Comparison of ENCODE assay signal across 15 mouse cellular contexts in the genomic region with DNA sequence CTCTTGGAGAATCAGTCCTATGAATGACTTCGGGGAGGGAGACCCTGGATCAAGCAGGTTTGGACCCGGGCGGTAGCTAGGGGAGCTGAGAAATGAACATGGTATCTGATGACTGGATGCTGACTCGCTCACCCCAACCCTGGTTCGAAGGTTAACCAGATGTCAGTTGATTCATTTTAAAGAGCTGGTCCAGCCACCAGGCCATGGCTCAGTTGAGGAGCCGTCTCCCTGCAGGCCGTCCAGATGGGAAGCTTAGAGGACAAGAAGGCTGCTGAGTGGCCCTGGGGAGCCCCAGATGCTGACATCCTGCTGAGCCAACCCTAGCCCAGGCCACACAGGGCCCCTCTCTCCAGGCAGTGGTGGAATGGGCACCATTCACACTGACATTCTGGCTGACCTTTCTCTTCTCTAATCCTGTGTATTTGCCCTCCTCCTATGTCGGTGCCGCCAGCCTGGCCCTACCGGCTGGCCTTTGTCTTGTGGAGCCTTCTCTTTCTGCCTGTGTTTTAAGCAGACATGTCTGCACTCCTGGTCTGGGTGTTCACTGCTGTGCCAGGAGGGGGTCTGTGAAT. TPM values are rescaled to one million over a fixed set of nuclear protein-coding genes. Genes with fewer than 3 reads are reported as not detected.
DNase-seq lines count a peak whose midpoint lies in the region; ATAC-seq and TF ChIP-seq lines count a peak whose summit lies in the region.
"Had no signal": no experiment of that assay in that cellular context is flagged by ENCODE, and none has a peak within 500 bp of the region (broad histone marks: within the 10 kb centered on the region; RNA-seq: fewer than 3 reads in every experiment).

No protein-coding gene starts in this region.

- no peaks in the 10 kb centered on the region for H3K4me1 ChIP-seq in heart, adult 2 months (ENCODE audit: control insufficient read depth, insufficient read depth, low read length)
- peaks cover 16% of the 10 kb centered on the region for H3K4me1 ChIP-seq in liver, embryonic 13.5 days (replicated peaks)
- H3K4me1 ChIP-seq in liver, embryonic 12.5 days = peaks cover 12% of the 10 kb centered on the region
- peaks cover 6% of the 10 kb centered on the region; the same call in 1 of the 2 replicates for H3K4me1 ChIP-seq in embryonic fibroblast, embryonic 13.5 days (ENCODE audit: control insufficient read depth, insufficient read depth, low read length)

- intact Hi-C loops in heart, adult 2 months (cut with DNase I) = no loop called here
- intact Hi-C loops in heart, postnatal 25 days (cut with DNase I) = no loop called here

- 0 out of 2 replicates have a peak, but pooled peaks cover 1% of the 10 kb centered on the region for H3K27me3 ChIP-seq in heart, adult 2 months (ENCODE audit: control insufficient read depth, insufficient read depth, low read length)
- H3K27me3 ChIP-seq in liver, embryonic 13.5 days = peaks cover 39% of the 10 kb centered on the region
- H3K27me3 ChIP-seq in liver, embryonic 12.5 days (replicated peaks) = peaks cover 37% of the 10 kb centered on the region
- H3K27me3 ChIP-seq: forebrain, embryonic 12.5 days had no signal

- no peaks in the 10 kb centered on the region for H3K79me2 ChIP-seq in heart, adult 2 months (replicated peaks; ENCODE audit: control insufficient read depth, insufficient read depth, low read length)

- H3K4me3 ChIP-seq in heart, adult 2 months = no peak overlapping the region
- no peak overlapping the region for H3K4me3 ChIP-seq in liver, embryonic 13.5 days (replicated peaks)
- H3K4me3 ChIP-seq in liver, embryonic 12.5 days = no peak overlapping the region
- H3K4me3 ChIP-seq in embryonic fibroblast, embryonic 13.5 days (ENCODE audit: insufficient read depth, low read length) = no peak overlapping the region
- H3K4me3 ChIP-seq: forebrain, embryonic 12.5 days; limb, embryonic 10.5 days had no signal

- WGBS in heart, adult 2 months = 85% methylated on average over 10 of the region's 10 CpGs
- 70% methylated on average over 10 of the region's 10 CpGs for WGBS in liver, embryonic 13.5 days (ENCODE audit: insufficient replicate concordance)
- 67% methylated on average over 10 of the region's 10 CpGs for WGBS in liver, embryonic 12.5 days (ENCODE audit: insufficient replicate concordance)

- H3K4me2 ChIP-seq in liver, embryonic 13.5 days = no peak overlapping the region
- H3K4me2 ChIP-seq in liver, embryonic 12.5 days = no peak overlapping the region
- H3K4me2 ChIP-seq: forebrain, embryonic 12.5 days had no signal

- TF ChIP-seq EP300 in heart, adult 2 months (IDR thresholded peaks at IDR 0.05; ENCODE audit: insufficient read depth, low read depth, low read length) = no peak

- H3K27ac ChIP-seq in heart, adult 2 months = peak overlapping the region; percentile 9; the same call in 1 of the 2 replicates
- H3K27ac ChIP-seq in liver, embryonic 13.5 days = no peak overlapping the region
- H3K27ac ChIP-seq in liver, embryonic 12.5 days = no peak overlapping the region
- H3K27ac ChIP-seq in embryonic fibroblast, embryonic 13.5 days (ENCODE audit: insufficient read depth, low read length) = peak overlapping the region; percentile 44; the same call in 1 of the 2 replicates
- H3K27ac ChIP-seq: forebrain, embryonic 12.5 days; limb, embryonic 10.5 days; macrophage had no signal

- H3K9ac ChIP-seq in heart, adult 2 months (ENCODE audit: low read depth, low read length) = no peak overlapping the region
- peak overlapping the region; percentile 1; the same call in 1 of the 2 replicates for H3K9ac ChIP-seq in liver, embryonic 13.5 days
- H3K9ac ChIP-seq in liver, embryonic 12.5 days = no peak overlapping the region
- H3K9ac ChIP-seq: forebrain, embryonic 12.5 days had no signal

- peak; percentile 23 for DNase-seq in adrenal gland, postnatal 10 days
- DNase-seq in adrenal gland, postnatal 14 days = no peak
- no peak for DNase-seq in heart, adult 2 months
- DNase-seq in heart, postnatal 25 days (ENCODE audit: low spot score) = no peak
- no peak for DNase-seq in liver, embryonic 13.5 days
- DNase-seq in urinary bladder, postnatal 10 days (ENCODE audit: low spot score) = no peak
- DNase-seq: B cell, adult 2 months; layer of hippocampus, adult 9-11 months; thymus, adult 2 months had no signal

- no peaks in the 10 kb centered on the region for H3K9me3 ChIP-seq in liver, embryonic 13.5 days (replicated peaks)
- H3K9me3 ChIP-seq in liver, embryonic 12.5 days (replicated peaks) = no peaks in the 10 kb centered on the region
- H3K9me3 ChIP-seq: G1E; limb, embryonic 10.5 days had no signal

- no peak for ATAC-seq in liver, embryonic 13.5 days (ENCODE audit: low read depth)
- no peak for ATAC-seq in liver, embryonic 12.5 days

- H3K36me3 ChIP-seq in heart, adult 2 months (ENCODE audit: control insufficient read depth, insufficient read depth, low read length) = no peaks in the 10 kb centered on the region
- H3K36me3 ChIP-seq in liver, embryonic 13.5 days = no peaks in the 10 kb centered on the region
- H3K36me3 ChIP-seq in liver, embryonic 12.5 days = no peaks in the 10 kb centered on the region
- H3K36me3 ChIP-seq: forebrain, embryonic 12.5 days; G1E; limb, embryonic 10.5 days had no signal

- TF ChIP-seq POLR2A in heart, adult 2 months (IDR thresholded peaks at IDR 0.05; ENCODE audit: insufficient read depth, low read depth, low read length) = no peak
- no peak for TF ChIP-seq POLR2A in embryonic fibroblast, embryonic 13.5 days (IDR thresholded peaks at IDR 0.05; ENCODE audit: low read depth, low read length)

- no peak for TF ChIP-seq CTCF in heart, adult 2 months (IDR thresholded peaks at IDR 0.05)
- no peak for TF ChIP-seq CTCF in embryonic fibroblast, embryonic 13.5 days (IDR thresholded peaks at IDR 0.05; ENCODE audit: borderline replicate concordance, insufficient read depth, low read length)

RNA-seq across cellular contexts. Expression of a gene that starts 59.7 kb away (rescaled TPM):
- 10 to 100 TPM; 27.2 TPM for total RNA-seq in adrenal gland, postnatal 10 days (2021)
- total RNA-seq in adrenal gland, postnatal 14 days (2021) = 26.5 and 28.1 TPM in 2 replicates
- total RNA-seq in heart, adult 2 months (2021) = 10 to 100 TPM; 21.0 to 22.7 TPM
- 19.4 and 26.0 TPM in 2 replicates for polyA plus RNA-seq in heart, adult 2 months (2012; rRNA removed)
- total RNA-seq in heart, postnatal 25 days (2021) = 10 to 100 TPM; 22.3 to 23.2 TPM
- polyA plus RNA-seq in liver, embryonic 13.5 days (2015; fragmentation: Nextera tagmentation; extraction: Ambion mirVana) = 15.6 and 18.6 TPM in 2 replicates
- polyA plus RNA-seq in liver, embryonic 12.5 days (2016; fragmentation: Nextera tagmentation; extraction: Ambion mirVana) = 20.9 and 22.6 TPM in 2 replicates
- 13.3 and 14.1 TPM in 2 replicates for polyA plus RNA-seq in embryonic fibroblast, embryonic 13.5 days (2011; ENCODE audit: insufficient read length, low read depth, missing spikeins)

Comparison
In these comparisons a context has a peak if more than half of its experiments do, and no peak if none do; other contexts are left out.
1. H3K27ac ChIP-seq: peak in heart, adult 2 months (single experiment) and embryonic fibroblast, embryonic 13.5 days (single experiment); none in liver, embryonic 13.5 days (single experiment) and liver, embryonic 12.5 days (single experiment).